Mouse (Mus musculus): Measurements from ENCODE around the gene Prok2. TPM values are rescaled to one million over a fixed set of nuclear protein-coding genes. Genes with fewer than 3 reads are reported as not detected.

The Prok2 gene
- total and polyA plus RNA-seq, 3 experiments, result 0.21 TPM; not detected in 2

- H3K27me3 ChIP-seq (replicated peaks), result no peaks in the 10 kb centered on the region
- TF ChIP-seq PAX5 (IDR thresholded peaks at IDR 0.05; ENCODE audit: low read length), result no peak
- no peak for TF ChIP-seq E2F4 (IDR thresholded peaks at IDR 0.05; ENCODE audit: insufficient replicate concordance, low read depth, low read length)
- peaks cover 3 to 20% of the 10 kb centered on the region in 2 experiments; a peak in 2 of 4 replicates for H3K4me1 ChIP-seq (ENCODE audit: control insufficient read depth in 1 of 2, insufficient read depth in 2 of 2)
- H3K4me2 ChIP-seq (ENCODE audit: insufficient read depth, low read depth, poor library complexity, severe bottlenecking), result no peak overlapping the region
- no peak overlapping the region for H3K27ac ChIP-seq (ENCODE audit: insufficient read depth, low read depth)
- no peak overlapping the region for H3K4me3 ChIP-seq (replicated peaks in 1 of 3; ENCODE audit: low read depth in 2 of 3, low read length in 2 of 3, poor library complexity in 1 of 3)
- no peaks in the 10 kb centered on the region for H3K36me3 ChIP-seq (replicated peaks in 1 of 2; ENCODE audit: control insufficient read depth in 1 of 2, insufficient read depth in 1 of 2, low read length in 1 of 2)
- H3K79me2 ChIP-seq (replicated peaks; ENCODE audit: control insufficient read depth, extremely low read depth, insufficient read depth, poor library complexity, severe bottlenecking), result no peaks in the 10 kb centered on the region
- no peak overlapping the region for H3K9ac ChIP-seq (ENCODE audit: insufficient read depth, low read depth)
- dilution Hi-C loops (cut with MboI; ENCODE audit: extremely low pct_ligation_motif_present, extremely low pct_unique_long_range_greater_than_20kb, low sequenced_read_pairs) (no loop called here), in situ Hi-C loops (cut with MboI; ENCODE audit: low pct_ligation_motif_present, low pct_unique_long_range_greater_than_20kb, low sequenced_read_pairs) (no loop called here)
- H3K9me3 ChIP-seq (replicated peaks; ENCODE audit: low read length), result peaks cover 8% of the 10 kb centered on the region
- no peak for DNase-seq (ENCODE audit: extremely low read depth)
These were observed 3.8 kb downstream of the Prok2 start for GRCm38 (mm10) chr6:99722390-99722789.

- Histone ChIP-seq H3K4me1 (ENCODE audit: control insufficient read depth in 1 of 2, insufficient read depth in 2 of 2) (peaks cover 3 to 18% of the 10 kb centered on the region in 2 experiments; a peak in 2 of 4 replicates), H3K79me2 (replicated peaks; ENCODE audit: control insufficient read depth, extremely low read depth, insufficient read depth, poor library complexity, severe bottlenecking) (no peaks in the 10 kb centered on the region), H3K4me2 (ENCODE audit: insufficient read depth, low read depth, poor library complexity, severe bottlenecking) (no peak overlapping the region), H3K9me3 (replicated peaks; ENCODE audit: low read length) (peaks cover 2% of the 10 kb centered on the region), H3K27ac (ENCODE audit: insufficient read depth, low read depth) (no peak overlapping the region), H3K27me3 (replicated peaks) (no peaks in the 10 kb centered on the region), H3K36me3 (replicated peaks in 1 of 2; ENCODE audit: control insufficient read depth in 1 of 2, insufficient read depth in 1 of 2, low read length in 1 of 2) (no peaks in the 10 kb centered on the region), H3K4me3 (replicated peaks in 1 of 3; ENCODE audit: low read depth in 2 of 3, low read length in 2 of 3, poor library complexity in 1 of 3) (no peak overlapping the region), H3K9ac (ENCODE audit: insufficient read depth, low read depth) (no peak overlapping the region)
- dilution Hi-C loops (cut with MboI; ENCODE audit: extremely low pct_ligation_motif_present, extremely low pct_unique_long_range_greater_than_20kb, low sequenced_read_pairs), result no loop called here
- TF ChIP-seq KAT2A (IDR thresholded peaks at IDR 0.05; ENCODE audit: insufficient replicate concordance, low read length) (no peak), ELF1 (IDR thresholded peaks at IDR 0.05; ENCODE audit: low read depth, low read length) (no peak), USF1 (IDR thresholded peaks at IDR 0.05; ENCODE audit: low read depth, low read length) (no peak), UBTF (IDR thresholded peaks at IDR 0.05; ENCODE audit: low read depth, low read length) (no peak), USF2 (conservative IDR thresholded peaks at IDR 0.05; ENCODE audit: low read depth, low read length) (no peak), RAD21 (IDR thresholded peaks at IDR 0.05; ENCODE audit: low read depth, low read length) (no peak), SMC3 (IDR thresholded peaks at IDR 0.05; ENCODE audit: low read depth, low read length) (no peak), NELFE (IDR thresholded peaks at IDR 0.05; ENCODE audit: low read depth, low read length) (no peak), TCF12 (IDR thresholded peaks at IDR 0.05; ENCODE audit: low read depth, low read length) (no peak), MYC (IDR thresholded peaks at IDR 0.05; ENCODE audit: low read depth, low read length) (no peak), BHLHE40 (IDR thresholded peaks at IDR 0.05; ENCODE audit: low read depth, low read length) (no peak), ZNF384 (IDR thresholded peaks at IDR 0.05; ENCODE audit: low read depth, low read length) (no peak), RCOR1 (conservative IDR thresholded peaks at IDR 0.05; ENCODE audit: low read depth, low read length) (no peak), MEF2A (IDR thresholded peaks at IDR 0.05; ENCODE audit: borderline replicate concordance, low read depth, low read length) (no peak), JUN (IDR thresholded peaks at IDR 0.05; ENCODE audit: insufficient read depth, low read depth, low read length) (no peak), ZMIZ1 (IDR thresholded peaks at IDR 0.05; ENCODE audit: low read depth, low read length) (no peak), ETS1 (conservative IDR thresholded peaks at IDR 0.05; ENCODE audit: low read depth, low read length) (no peak)
- in situ Hi-C loops (cut with MboI; ENCODE audit: low pct_ligation_motif_present, low pct_unique_long_range_greater_than_20kb, low sequenced_read_pairs), result no loop called here
- no peak for DNase-seq (ENCODE audit: extremely low read depth)
These were observed 5.2 kb downstream of the Prok2 start for GRCm38 (mm10) chr6:99721032-99721431.
